Comparison of ENCODE assay signal across 15 mouse cellular contexts in the genomic region with DNA sequence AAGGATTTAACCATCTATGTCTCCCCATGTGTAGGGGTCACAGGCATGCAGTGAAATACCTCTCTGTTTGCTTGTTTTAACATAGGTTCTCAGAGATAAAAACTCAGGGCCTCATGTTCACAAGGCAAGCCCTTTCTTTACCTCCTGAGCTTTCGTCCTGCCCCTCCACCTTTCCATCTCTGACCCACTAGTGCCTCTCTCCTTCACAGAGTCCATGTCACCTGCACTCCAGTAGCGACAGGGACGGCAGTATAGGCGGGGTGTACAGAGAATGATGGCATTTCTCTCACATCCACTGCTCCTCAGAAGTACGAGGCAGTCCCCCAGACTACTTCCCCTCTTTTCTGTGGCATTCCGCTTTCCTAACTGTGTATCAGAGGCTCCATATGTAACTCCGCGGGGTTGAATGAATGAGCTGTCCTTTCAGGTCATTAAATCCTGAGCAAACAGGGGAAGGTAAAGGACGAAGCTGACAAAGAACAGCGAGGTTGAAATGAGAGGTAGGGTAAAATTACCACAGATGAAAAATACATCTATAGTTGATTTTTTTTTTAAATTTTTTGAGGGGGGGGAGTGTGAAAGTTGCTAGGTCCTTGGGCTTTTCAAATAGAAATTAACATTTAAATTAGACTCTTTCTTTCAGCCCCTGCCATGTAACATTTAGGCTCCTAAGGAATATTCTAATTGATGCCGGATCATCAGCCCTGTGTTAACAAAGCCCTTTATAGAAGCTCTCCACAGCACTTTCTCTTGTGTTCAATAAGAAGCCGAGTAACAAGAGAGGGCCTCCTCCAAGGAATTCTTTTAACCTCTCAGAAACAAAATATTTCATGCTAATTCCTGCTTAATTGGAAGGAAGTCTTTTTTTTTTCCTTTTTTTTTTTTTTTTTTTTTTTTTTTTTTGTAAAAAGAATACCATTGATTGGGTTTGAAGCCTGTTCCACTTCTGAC.
DNase-seq lines count a peak whose midpoint lies in the region; ATAC-seq and TF ChIP-seq lines count a peak whose summit lies in the region.
"Had no signal": no experiment of that assay in that cellular context is flagged by ENCODE, and none has a peak within 500 bp of the region (broad histone marks: within the 10 kb centered on the region; RNA-seq: fewer than 3 reads in every experiment).

No protein-coding gene starts in this region.

- ATAC-seq in stomach, embryonic 14.5 days (ENCODE audit: insufficient number of reproducible peaks, insufficient read depth, low FRiP score, low read depth) = 0 out of 2 replicates have a peak, but pooled peaks have one; percentile 37
- no peak for ATAC-seq in stomach, postnatal 0 days (ENCODE audit: low FRiP score, low TSS enrichment)
- ATAC-seq in hindbrain, embryonic 11.5 days (ENCODE audit: low FRiP score) = peak; percentile 59
- ATAC-seq in midbrain, embryonic 14.5 days (ENCODE audit: low FRiP score, low TSS enrichment) = no peak
- no peak for ATAC-seq in megakaryocyte-erythroid progenitor cell, adult 5-6 weeks (replicated peaks; ENCODE audit: low FRiP score, low TSS enrichment, poor library complexity, severe bottlenecking)

- no peaks in the 10 kb centered on the region; the same call in 1 of the 2 replicates for H3K4me1 ChIP-seq in stomach, embryonic 14.5 days (ENCODE audit: control insufficient read depth, insufficient read depth, low read length)
- H3K4me1 ChIP-seq in stomach, postnatal 0 days (replicated peaks; ENCODE audit: control insufficient read depth, insufficient read depth) = no peaks in the 10 kb centered on the region
- H3K4me1 ChIP-seq in hindbrain, embryonic 11.5 days (replicated peaks; ENCODE audit: control insufficient read depth, insufficient read depth, low read length) = no peaks in the 10 kb centered on the region
- H3K4me1 ChIP-seq in midbrain, embryonic 14.5 days (ENCODE audit: control insufficient read depth, insufficient read depth, low read length) = peaks cover 12% of the 10 kb centered on the region; the same call in 1 of the 2 replicates

- intact Hi-C loops in gastrocnemius, adult 2 months (cut with DNase I) = no loop called here

- 66% methylated on average over 12 of the region's 12 CpGs for WGBS in stomach, embryonic 14.5 days
- WGBS in stomach, postnatal 0 days = 62% methylated on average over 12 of the region's 12 CpGs
- 37% methylated on average over 12 of the region's 12 CpGs for WGBS in hindbrain, embryonic 11.5 days
- WGBS in midbrain, embryonic 14.5 days = 25% methylated on average over 12 of the region's 12 CpGs

- no peak for TF ChIP-seq EP300 in stomach, postnatal 0 days (optimal IDR thresholded peaks at IDR 0.05)

- no peaks in the 10 kb centered on the region for H3K36me3 ChIP-seq in stomach, embryonic 14.5 days (ENCODE audit: control insufficient read depth, insufficient read depth, low read length)
- H3K36me3 ChIP-seq in stomach, postnatal 0 days (ENCODE audit: control insufficient read depth, insufficient read depth, low read length) = no peaks in the 10 kb centered on the region
- H3K36me3 ChIP-seq in hindbrain, embryonic 11.5 days (ENCODE audit: control insufficient read depth, insufficient read depth, low read length) = no peaks in the 10 kb centered on the region
- H3K36me3 ChIP-seq in midbrain, embryonic 14.5 days (ENCODE audit: control insufficient read depth, insufficient read depth, low read length) = no peaks in the 10 kb centered on the region

- no peak overlapping the region for H3K9ac ChIP-seq in stomach, embryonic 14.5 days (replicated peaks; ENCODE audit: low read depth, low read length)
- no peak overlapping the region for H3K9ac ChIP-seq in stomach, postnatal 0 days (ENCODE audit: low read length)
- no peak overlapping the region for H3K9ac ChIP-seq in hindbrain, embryonic 11.5 days (ENCODE audit: low read depth, low read length)
- H3K9ac ChIP-seq in midbrain, embryonic 14.5 days (replicated peaks; ENCODE audit: low read length) = no peak overlapping the region
- H3K9ac ChIP-seq: liver, embryonic 14.5 days had no signal

- H3K9me3 ChIP-seq in stomach, embryonic 14.5 days (ENCODE audit: control insufficient read depth, low read depth, low read length) = no peaks in the 10 kb centered on the region
- H3K9me3 ChIP-seq in stomach, postnatal 0 days (ENCODE audit: control insufficient read depth, low read length) = no peaks in the 10 kb centered on the region
- no peaks in the 10 kb centered on the region for H3K9me3 ChIP-seq in hindbrain, embryonic 11.5 days (ENCODE audit: control insufficient read depth, low read length)
- no peaks in the 10 kb centered on the region for H3K9me3 ChIP-seq in midbrain, embryonic 14.5 days (ENCODE audit: control insufficient read depth, low read length)

- H3K27me3 ChIP-seq in stomach, embryonic 14.5 days (ENCODE audit: control insufficient read depth, insufficient read depth, low read length) = no peaks in the 10 kb centered on the region
- H3K27me3 ChIP-seq in stomach, postnatal 0 days (ENCODE audit: control insufficient read depth, insufficient read depth, low read length) = no peaks in the 10 kb centered on the region
- H3K27me3 ChIP-seq in hindbrain, embryonic 11.5 days (ENCODE audit: control insufficient read depth, insufficient read depth, low read length) = no peaks in the 10 kb centered on the region
- no peaks in the 10 kb centered on the region for H3K27me3 ChIP-seq in midbrain, embryonic 14.5 days (ENCODE audit: control insufficient read depth, insufficient read depth, low read length)

- no peak for DNase-seq in stomach, postnatal 0 days (ENCODE audit: low spot score)
- DNase-seq in hindbrain, embryonic 11.5 days (ENCODE audit: low spot score) = no peak
- peak; percentile 60 for DNase-seq in midbrain, embryonic 14.5 days
- no peak for DNase-seq in cerebellum, adult 11 months
- DNase-seq in ovary, postnatal 14 days (ENCODE audit: low spot score) = no peak
- DNase-seq in gastrocnemius, adult 2 months = no peak
- DNase-seq: adrenal gland, adult 2 months; B cell, adult 2 months; gastrocnemius, postnatal 36 days; kidney, adult 18-20 months; thymus, postnatal 25 days had no signal

- TF ChIP-seq CTCF in stomach, postnatal 0 days (IDR thresholded peaks at IDR 0.05; ENCODE audit: low read depth) = no peak
- no peak for TF ChIP-seq CTCF in gastrocnemius, adult 2 months (IDR thresholded peaks at IDR 0.05)

- H3K27ac ChIP-seq in stomach, embryonic 14.5 days (ENCODE audit: low read length) = no peak overlapping the region
- no peak overlapping the region for H3K27ac ChIP-seq in stomach, postnatal 0 days (replicated peaks)
- H3K27ac ChIP-seq in hindbrain, embryonic 11.5 days (ENCODE audit: low read depth, low read length) = peak overlapping the region; percentile 27; the same call in 1 of the 2 replicates
- peak overlapping the region; percentile 64; the same call in 1 of the 2 replicates for H3K27ac ChIP-seq in midbrain, embryonic 14.5 days (replicated peaks; ENCODE audit: low read depth, low read length)
- no peak overlapping the region for H3K27ac ChIP-seq in gastrocnemius, adult 2 months
- H3K27ac ChIP-seq: liver, embryonic 14.5 days; macrophage had no signal

- H3K4me2 ChIP-seq in stomach, embryonic 14.5 days (replicated peaks; ENCODE audit: low read depth, low read length) = no peak overlapping the region
- no peak overlapping the region for H3K4me2 ChIP-seq in stomach, postnatal 0 days (replicated peaks; ENCODE audit: low read depth)
- H3K4me2 ChIP-seq in hindbrain, embryonic 11.5 days (replicated peaks; ENCODE audit: low read depth, low read length) = no peak overlapping the region
- H3K4me2 ChIP-seq in midbrain, embryonic 14.5 days (ENCODE audit: low read length) = no peak overlapping the region

- H3K4me3 ChIP-seq in stomach, embryonic 14.5 days (ENCODE audit: low read depth, low read length) = no peak overlapping the region
- no peak overlapping the region for H3K4me3 ChIP-seq in stomach, postnatal 0 days (ENCODE audit: low read depth, low read length)
- H3K4me3 ChIP-seq in hindbrain, embryonic 11.5 days (ENCODE audit: low read depth, low read length) = no peak overlapping the region
- no peak overlapping the region for H3K4me3 ChIP-seq in midbrain, embryonic 14.5 days (replicated peaks; ENCODE audit: low read depth, low read length)
- no peak overlapping the region for H3K4me3 ChIP-seq in gastrocnemius, adult 2 months

Comparison
In these comparisons a context has a peak if more than half of its experiments do, and no peak if none do; other contexts are left out.
1. ATAC-seq: peak in stomach, embryonic 14.5 days (single experiment) and hindbrain, embryonic 11.5 days (single experiment); none in stomach, postnatal 0 days (single experiment), midbrain, embryonic 14.5 days (single experiment) and megakaryocyte-erythroid progenitor cell, adult 5-6 weeks (single experiment).
2. H3K27ac ChIP-seq: peak in hindbrain, embryonic 11.5 days (single experiment) and midbrain, embryonic 14.5 days (single experiment); none in stomach, embryonic 14.5 days (single experiment), stomach, postnatal 0 days (single experiment) and gastrocnemius, adult 2 months (single experiment).